Mouse (Mus musculus) myocyte (in vitro differentiated cells): ENCODE data around the gene Plekha5.

ENCODE experiments used
- CEBPB ChIP-seq: IDR thresholded peaks from 2 replicates; pipeline ENCODE4 v1.6.1; 2011; ENCODE audit warnings: mild to moderate bottlenecking, moderate library complexity; ENCODE audit not compliant: poor library complexity, insufficient read depth, severe bottlenecking
- MAX ChIP-seq: IDR thresholded peaks from one replicate; pipeline ENCODE4 v1.6.1; 2011; ENCODE audit warnings: low read depth, mild to moderate bottlenecking, control low read depth
- MYOD1 ChIP-seq, 3 experiments: IDR thresholded peaks; one replicate each; pipeline ENCODE4 v1.6.1; 2011; ENCODE audit warnings: control low read depth in 2 of 3, low read depth in 2 of 3, mild to moderate bottlenecking in 2 of 3, moderate library complexity in 1 of 3; ENCODE audit not compliant: insufficient read length in 2 of 3, control insufficient read depth in 1 of 3
- MYOG ChIP-seq, 3 experiments: IDR thresholded peaks; one replicate each; pipeline ENCODE4 v1.6.1; 2011; ENCODE audit warnings: control low read depth in 2 of 3, low read depth in 2 of 3, mild to moderate bottlenecking in 2 of 3; ENCODE audit not compliant: insufficient read length in 2 of 3, control insufficient read depth in 1 of 3, insufficient read depth in 1 of 3
- POLR2A ChIP-seq: IDR thresholded peaks from one replicate; pipeline ENCODE4 v1.6.1; 2011; ENCODE audit warnings: low read depth, mild to moderate bottlenecking, control low read depth, moderate library complexity; ENCODE audit not compliant: insufficient read length
- POLR2AphosphoS2 ChIP-seq: IDR thresholded peaks from one replicate; pipeline ENCODE4 v1.6.1; 2011; ENCODE audit warnings: low read depth, control low read depth; ENCODE audit not compliant: insufficient read length
- REST ChIP-seq: IDR thresholded peaks from one replicate; pipeline ENCODE4 v1.6.1; 2011; ENCODE audit warnings: mild to moderate bottlenecking, control low read depth, moderate library complexity; ENCODE audit not compliant: insufficient read depth, insufficient read length
- TCF12 ChIP-seq: IDR thresholded peaks from one replicate; pipeline ENCODE4 v1.6.1; 2011; ENCODE audit warnings: mild to moderate bottlenecking, control low read depth; ENCODE audit not compliant: poor library complexity, insufficient read depth, severe bottlenecking
- TCF3 ChIP-seq: IDR thresholded peaks from one replicate; pipeline ENCODE4 v1.6.1; 2011; ENCODE audit warnings: low read depth, control low read depth; ENCODE audit not compliant: insufficient read length
- USF1 ChIP-seq: IDR thresholded peaks from one replicate; pipeline ENCODE4 v1.6.1; 2011; ENCODE audit warnings: low read depth, mild to moderate bottlenecking, control low read depth, moderate library complexity

DNA sequence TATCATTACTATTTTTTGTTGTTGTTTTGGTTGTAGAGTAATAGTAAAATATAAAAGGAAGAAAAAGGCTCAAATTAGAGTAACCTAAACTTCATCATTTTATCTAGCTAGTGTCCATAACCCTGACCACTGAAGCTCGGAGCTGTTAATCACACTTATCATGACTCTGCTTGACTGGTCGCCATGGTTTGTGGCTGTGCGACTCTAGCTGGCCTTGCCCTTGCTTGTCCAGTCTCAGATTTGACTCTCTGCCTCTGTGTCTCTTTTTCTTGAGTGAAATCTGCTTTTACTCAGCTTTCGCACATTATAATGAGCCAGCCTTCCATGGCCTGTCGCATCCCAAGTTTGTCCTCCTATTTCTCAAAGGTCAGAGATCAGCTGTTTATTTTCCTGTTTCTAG, 26.8 kb downstream of the Plekha5 start:
- TF ChIP-seq TCF3 (no peak), TCF12 (no peak), MAX (no peak), USF1 (no peak), MYOD1 (IDR thresholded peaks at IDR 0.05; ENCODE audit: control insufficient read depth in 1 of 3, insufficient read length in 2 of 3, low read depth in 2 of 3) (no peak), POLR2A (no peak), MYOG (IDR thresholded peaks at IDR 0.05; ENCODE audit: control insufficient read depth in 1 of 3, insufficient read depth in 1 of 3, insufficient read length in 2 of 3, low read depth in 2 of 3) (no peak), REST (no peak), CEBPB (no peak), POLR2AphosphoS2 (no peak)
